Mouse (Mus musculus): Measurements from ENCODE around the gene Ankra2.

- TF ChIP-seq GATA1 (IDR thresholded peaks at IDR 0.05; ENCODE audit: low read length) (no peak), TAL1 (IDR thresholded peaks at IDR 0.05; ENCODE audit: low read length) (no peak)
Measured at GRCm38 (mm10) chr13:98264111-98264510, 1.2 kb downstream of the Ankra2 start.
